Mouse (Mus musculus) urinary bladder, postnatal 4 days (tissue): Measurements from ENCODE around the gene Cd96.

Source experiments
- DNase-seq, 2 experiments: peaks; one replicate each; pipeline ENCODE4 v3.0.0; 2021 to 2022; ENCODE audit warnings: low spot score in 2 of 2

The Cd96 gene

DNA sequence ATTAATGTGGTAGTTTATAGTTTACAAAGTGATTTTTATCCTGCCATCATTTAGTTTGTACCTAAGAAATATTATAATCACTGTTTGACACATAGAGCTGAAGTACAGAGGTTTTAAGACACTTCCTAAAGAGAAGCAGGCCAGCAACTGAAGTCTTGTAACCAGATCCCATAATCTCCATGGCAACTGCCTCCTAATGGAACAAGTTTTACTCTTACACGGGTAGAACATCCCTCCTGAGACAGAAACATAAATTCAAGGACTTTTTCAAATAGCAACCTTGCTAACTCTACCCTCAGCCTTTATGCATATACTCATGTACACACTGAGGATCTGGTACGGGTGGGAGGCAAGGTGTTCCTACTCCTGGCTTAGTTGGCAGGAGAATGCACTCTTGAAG lies 83.8 kb downstream of the Cd96 start:
- no peak for DNase-seq

DNA sequence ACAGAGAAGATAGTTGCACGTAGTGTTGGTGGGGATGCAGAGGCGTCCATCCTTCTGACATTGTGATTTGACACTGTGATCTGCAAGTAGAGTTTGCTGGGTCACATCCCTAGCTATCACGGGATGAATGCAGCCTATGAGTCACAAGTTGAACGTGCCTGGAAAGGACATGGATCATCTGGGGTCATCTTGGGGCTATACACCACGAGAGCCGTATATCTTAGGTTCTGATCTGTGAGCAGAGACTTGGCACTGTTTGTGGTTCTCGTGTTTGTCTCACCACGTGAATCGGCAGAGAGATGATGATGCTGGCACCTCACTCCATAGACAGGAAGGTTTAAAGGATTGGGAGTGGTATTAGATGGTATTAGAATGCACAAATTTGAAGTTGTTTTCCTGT lies 86.2 kb downstream of the Cd96 start:
- no peak for DNase-seq

DNA sequence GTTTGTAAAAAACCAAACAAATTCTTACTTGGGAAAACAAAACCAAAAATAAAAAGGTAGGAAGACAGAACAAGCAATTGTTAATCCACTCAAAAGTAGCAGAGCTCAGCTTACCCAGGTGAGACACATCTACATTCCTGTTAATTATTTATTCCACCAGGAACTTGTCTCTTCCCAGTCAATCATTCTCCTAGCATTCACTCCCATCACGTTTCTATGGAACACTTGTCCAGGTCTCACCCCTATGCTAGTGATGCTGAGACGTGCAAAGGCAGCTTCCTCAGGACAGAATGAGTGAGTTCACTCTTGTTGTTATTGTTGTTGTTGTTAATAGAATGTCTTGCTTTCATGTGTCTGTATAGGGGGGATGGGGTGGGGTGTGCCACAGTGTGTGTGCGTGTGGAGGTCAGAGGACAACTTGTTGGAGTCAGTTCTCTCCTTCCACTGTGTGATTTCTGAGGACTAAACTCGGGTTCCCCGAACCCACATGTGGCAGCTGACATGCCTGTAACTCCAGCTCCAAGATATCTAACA lies 97.0 kb downstream of the Cd96 start:
- DNase-seq, result no peak

DNA sequence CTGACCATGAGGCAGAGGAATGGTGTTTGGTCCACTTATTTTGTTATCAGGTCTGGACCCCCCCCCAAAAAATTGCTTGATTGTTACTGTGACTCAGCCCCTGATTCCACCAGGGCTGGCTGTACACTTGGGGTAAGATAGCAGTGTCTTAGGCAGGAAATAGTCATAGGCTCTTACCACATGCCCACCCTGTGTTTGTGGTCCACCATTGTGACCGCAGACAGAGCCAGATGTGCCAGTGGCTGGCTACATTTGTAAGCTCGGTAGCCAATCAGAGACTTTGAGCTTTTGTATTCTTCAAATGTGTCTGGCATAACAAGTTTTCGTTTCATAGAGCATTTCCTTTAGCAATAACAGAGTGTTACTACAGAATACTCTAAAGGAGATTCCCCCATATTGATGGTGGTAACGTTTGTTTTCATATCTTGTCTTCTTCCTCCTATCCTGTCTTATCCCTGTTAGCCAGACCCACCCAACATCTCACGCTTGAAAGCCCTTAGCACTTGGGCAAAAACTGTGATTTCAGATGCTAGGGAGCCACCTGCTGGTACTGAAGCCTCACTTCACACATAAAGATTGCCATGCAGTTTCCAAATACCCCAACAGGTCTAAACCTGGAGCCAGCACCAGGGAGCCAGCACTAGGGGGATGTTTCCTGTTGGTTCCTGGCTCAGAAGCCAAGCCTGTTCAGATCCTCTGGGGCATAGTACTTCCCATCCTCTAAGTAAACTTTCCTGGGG lies 97.7 kb downstream of the Cd96 start:
- peak in 1 of 2 experiments; percentile 21 for DNase-seq

DNA sequence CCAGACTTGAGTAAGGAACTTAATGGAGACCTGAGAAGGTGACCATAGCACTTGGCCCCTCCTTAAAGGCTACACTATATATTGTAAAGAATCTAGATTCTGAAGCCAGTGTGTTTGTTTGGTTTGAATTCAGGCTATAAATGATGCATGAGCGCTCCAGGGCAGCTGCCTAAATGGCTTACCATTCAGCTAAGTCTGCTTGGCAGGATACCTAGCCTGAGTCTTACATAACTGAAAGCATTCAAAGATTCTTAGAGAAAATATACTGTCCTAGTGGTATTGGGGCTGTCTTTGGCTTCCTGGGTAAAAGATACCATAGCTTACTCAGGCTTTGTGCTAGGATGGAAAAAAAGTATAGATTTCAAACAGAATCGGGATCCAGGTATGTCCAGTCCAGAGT lies 98.7 kb downstream of the Cd96 start:
- no peak for DNase-seq

DNA sequence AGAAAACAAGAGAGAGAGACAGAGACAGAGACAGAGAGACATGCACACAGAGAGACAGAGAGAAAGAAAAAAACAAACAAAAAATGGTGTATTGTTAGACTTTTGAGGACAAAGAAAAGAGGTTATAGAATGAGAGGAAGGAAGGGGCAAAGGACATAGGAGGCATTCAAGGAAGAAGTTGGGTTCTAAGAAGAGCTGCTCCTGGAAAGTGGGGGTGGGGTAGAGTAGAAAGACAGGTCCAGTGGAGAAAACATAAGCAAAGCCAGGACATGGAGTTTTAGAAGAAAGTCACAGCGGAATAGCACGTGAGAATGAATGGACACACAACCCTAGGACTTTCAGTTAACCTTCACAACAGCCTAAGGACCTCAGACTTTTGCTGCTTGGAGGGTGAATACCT lies 99.7 kb downstream of the Cd96 start:
- no peak for DNase-seq

DNA sequence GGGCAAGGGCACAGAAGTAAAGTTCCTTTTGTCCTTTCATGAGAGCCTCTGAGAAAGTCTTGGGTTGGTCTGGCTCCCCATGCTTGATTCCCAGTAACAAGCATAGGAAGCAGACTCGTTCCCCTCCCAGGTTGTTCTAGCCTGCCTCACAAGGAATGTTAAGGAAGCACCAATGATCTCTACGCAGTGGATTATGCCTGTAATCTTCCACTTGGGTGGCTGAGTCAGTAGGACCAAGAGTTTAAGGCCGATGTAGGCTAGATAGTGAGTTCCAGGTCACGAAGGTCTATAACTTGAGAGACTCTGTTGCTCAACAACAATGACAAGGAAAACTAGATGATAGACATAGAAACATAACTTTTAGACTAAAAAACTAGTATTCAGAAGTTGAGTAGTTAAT lies 100.3 kb downstream of the Cd96 start:
- DNase-seq, result no peak

DNA sequence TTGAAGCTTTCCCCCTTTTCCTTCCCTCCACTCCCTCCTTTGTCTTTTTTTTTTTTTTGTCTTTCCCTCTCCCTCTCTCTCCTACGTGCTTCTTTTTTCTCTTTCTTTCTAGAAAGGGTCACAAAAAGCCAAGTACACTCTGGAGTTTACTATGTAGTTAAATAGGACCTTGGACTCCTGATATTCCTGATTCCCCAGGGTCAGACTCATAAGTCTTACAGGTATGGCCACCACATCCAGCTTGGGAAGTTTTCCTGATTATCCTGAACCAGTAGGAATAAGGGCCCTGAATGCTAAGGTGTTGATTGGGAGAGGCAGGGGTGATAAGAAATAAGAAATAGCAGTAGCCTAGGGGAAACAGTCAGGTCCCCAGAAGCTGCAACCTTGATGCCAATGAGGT lies 100.7 kb downstream of the Cd96 start:
- DNase-seq, result no peak

DNA sequence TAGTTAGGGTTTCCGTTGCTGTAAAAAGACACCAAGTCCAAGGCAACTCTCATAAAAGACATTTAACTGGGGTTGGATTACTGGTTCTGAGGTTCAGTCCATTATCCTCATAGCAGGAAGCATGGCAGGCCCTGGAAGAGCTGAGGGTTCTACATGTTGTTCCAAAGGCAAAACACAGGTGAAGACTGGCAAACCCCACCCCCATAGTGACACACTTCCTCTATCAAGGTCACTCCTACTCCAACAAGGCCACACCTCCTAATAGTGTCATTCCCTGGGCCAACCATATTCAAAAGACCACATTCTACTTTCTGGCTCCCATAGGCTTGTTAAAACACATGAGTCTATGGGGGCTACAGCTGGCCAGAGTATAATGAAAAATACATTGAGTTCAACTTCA lies 108.4 kb downstream of the Cd96 start:
- no peak for DNase-seq

DNA sequence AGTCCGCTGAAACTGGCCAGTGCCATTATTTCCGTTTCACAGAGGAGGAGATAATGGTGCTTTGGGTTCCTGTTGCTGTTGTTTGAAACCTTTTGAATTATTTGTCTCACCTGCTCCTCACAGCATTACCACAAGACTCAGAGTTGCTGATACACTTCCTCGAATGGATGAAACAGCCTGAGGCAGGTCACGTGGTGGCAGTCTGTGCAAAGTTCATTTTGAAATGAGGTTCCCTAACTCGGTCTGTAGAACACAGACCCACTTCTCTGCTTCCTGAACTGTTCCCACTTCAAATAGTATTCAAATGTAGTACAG lies 109.2 kb downstream of the Cd96 start:
- no peak for DNase-seq

DNA sequence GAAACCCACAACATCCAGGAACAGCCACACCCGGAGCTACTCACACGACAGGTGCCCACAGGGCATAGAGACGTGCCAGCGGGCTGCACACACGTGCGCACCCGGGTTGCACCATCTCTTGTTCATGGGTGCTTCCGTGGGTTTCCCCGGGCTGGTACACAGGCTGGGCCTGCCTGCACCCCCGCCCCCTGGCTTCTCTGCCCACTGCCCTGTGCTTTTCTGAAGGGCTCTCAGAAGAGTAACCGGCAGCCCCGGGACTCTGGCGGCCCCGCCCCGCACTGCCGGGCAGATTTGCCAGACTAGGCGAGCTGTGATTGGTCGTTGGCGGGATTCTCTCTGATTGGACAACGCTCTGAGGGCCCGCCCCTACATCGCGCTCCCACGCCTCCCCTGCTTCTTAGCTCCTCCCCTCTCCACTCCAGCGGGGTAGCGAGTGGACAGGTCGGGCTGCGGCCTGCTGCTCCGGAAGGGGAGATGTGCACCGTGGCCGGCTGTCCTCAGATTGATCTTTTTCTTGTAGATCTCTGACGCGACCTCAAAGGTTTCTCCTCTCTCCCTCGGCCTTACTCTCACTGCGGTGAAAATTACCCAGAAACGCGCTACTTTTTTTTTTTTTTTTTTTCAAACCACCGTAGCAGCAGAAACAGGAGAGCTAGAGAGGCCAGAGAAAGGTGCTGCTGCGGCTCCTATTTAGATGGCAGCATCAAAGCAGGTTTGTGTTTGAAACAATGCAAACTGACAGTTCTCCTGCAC lies 109.7 kb downstream of the Cd96 start, which contains the start of gene Plcxd2:
Gene Plcxd2, minus strand, starts transcription at position 66 of the 753 bp plus-strand sequence.
- DNase-seq, result peak; percentile 91 to 94

DNA sequence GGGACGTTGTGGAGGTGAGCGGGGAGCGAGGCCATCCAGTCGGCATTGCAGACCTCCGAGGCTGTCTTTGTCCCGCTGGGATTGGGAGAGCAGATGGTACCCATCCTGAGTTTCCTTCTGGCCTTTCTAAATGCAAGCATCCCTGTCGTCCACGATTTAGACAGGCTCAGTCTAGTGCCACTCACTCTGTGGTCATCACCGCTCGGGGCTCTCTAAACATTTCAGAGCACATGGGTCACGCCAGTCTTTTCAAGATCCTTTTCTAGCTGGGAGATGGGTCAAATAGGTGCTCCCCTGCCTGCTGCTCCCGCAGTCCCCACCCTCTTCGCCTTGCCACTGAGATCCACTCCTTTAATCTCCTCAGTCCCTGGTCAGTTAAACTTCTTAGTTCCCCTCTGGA lies 110.3 kb downstream of the Cd96 start:
- no peak for DNase-seq

DNA sequence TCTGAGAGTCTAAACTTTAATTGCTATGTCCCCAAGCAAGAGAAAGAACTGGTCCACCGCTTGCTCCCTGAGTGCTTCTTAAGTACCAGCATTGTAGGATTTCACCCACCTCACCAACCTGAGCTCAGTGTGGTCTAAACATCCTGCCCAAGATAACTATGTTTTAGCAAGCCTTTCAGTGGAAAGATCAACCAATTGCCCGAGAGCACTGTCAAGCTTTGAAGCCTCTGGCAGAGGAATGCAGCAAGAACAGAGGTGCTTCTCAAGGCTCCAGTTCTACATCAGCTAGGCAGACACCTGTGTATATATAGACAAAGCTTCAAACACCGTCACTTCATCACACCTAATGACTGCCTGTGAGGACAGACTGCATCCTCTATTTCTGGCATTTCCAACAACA lies 111.3 kb downstream of the Cd96 start:
- DNase-seq, result no peak

DNA sequence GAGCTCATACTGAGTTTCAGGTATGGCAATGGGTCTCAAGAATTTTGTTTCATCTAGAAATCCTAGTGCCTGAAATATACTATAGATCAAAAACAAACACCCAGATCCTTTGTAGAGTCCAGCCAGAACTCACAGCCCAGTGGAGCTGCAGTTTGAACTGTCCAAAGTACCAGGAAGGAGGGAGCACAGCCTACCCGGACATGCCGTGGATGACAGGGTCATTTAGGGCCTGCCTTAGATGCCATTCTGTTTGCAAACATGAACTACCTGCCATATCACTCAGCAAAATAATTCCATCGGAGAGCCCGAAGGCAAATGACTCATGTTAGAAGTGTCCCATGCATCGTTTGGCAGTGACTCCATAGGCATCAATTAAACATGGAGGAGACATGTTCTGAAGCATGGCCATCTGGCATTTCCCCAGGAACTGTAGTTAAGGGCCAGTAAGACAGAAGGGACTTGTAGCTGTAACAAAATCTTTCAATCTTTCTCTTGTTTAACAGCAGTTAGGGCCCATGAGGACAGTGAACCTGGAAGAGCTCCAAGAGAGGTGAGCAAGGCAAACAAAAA lies 111.9 kb downstream of the Cd96 start:
- no peak for DNase-seq

DNA sequence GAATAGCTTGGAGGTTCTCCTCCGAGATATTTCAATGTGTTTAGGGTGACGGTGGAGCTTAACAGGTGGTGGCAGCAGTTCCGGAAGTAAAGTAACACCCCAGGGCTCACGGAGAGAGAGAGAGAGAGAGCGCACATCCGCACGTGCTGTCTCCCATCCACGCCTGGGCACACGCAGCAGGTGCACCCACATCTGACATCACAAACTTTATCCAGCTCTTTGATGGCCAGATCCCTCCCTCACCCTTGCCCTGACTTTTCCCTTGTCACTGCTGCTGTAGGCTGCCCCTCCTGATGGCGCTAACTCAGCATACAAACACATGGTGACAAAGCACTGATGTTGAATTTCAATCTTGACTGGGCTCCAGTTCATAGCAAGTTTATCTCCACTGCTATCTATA lies 113.8 kb downstream of the Cd96 start:
- DNase-seq, result no peak

DNA sequence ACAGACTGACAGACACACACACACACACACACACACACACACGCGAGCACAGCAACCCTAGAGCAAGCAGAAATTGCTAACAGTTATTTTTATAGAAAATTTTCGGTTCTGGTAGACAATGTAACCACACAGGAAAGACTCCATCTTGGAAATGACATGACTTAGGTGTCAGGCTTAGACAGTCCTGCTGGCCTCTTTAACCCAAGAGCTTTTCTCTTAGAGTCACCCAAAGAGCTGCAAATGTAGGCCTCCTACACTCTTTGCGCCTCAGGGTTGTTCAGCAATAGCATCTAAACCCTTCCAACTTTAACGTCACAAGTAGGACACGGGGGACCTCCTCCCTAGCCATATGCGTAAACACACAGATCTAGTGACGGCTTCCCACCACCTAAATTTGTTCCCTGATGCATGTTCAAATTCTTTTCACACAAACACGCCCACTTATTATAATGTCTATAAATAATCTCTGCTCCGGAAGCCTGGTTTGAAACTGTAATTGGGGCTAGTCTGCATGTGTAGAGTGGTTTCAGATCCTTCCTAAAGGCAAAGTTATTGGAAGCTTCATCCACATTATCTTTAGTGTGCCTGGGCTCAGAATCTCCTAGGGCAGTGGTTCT lies 118.4 kb downstream of the Cd96 start:
- DNase-seq, result no peak

DNA sequence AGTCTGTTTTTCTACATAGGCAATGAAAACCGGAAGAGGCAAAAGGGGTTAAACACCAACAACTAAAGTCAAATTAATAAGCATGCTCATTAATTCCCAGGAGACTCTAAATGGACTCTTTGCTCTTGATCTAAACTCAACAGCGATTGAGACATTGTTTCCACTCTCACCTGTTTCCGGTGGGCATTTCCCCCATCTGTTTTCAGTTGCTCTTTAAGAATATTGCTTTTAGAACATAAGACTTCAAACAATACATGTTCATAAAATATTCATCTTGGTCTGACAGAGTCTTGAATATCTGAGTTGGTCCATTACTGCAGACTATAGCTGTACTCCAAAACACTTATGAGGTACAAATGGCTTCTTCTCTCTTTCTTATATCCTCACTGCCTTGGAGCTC lies 119.1 kb downstream of the Cd96 start:
- DNase-seq, result no peak

DNA sequence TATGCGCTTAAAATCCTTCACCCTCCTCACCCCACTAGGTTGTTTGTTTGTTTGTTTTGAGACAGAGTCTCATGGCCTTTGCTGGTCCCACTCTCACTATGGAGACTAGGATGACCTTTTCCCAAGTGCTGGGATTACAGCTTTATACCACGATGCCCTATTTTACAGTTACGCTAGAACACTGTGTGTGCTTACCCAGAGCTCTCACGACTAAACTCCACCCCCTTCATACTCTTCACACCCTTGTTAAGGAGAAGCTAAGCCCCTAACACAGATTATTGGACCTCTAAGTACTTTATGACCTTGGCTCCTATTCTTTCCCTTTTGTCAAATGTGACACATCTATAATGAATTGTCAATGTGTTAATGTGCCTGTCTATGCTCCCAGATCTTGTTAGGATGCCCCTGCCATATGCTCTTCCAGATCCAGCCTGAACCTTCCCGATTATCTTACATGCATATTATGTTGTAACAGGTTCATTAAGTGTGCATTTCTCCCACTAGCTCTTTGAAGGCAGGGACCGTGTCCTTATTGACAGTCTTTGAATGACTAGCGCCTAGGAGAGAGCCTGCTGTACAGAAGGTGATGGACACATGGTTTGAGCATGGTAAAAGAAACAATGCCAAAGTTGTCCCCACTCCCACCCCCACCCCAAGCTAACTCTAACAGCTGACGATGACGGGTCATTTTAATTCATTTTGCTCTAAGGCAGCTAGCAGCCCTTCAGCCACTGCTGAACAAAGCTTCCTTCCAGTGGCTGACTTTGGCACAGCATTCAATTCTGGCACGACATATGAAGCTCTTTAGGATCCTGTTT lies 120.5 kb downstream of the Cd96 start:
- DNase-seq, result no peak

DNA sequence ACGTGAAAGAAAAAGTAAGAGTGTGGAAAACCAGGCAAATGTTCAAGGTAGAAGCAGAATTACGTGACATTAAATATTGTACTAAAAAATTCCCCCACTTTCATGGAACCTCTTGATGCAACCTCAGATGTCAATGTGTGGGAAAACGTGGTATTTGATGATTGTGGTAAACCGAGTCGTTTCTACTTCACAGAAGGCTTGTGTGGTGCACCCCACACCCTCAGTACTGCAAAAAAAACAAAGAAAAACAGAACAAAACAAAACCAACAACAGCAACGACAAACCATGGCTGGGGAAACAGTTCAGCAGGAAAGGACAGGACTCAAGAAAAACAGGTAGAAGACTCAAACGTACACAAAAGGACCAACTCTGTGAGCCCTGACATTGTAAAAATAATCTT lies 121.8 kb downstream of the Cd96 start:
- DNase-seq, result no peak

DNA sequence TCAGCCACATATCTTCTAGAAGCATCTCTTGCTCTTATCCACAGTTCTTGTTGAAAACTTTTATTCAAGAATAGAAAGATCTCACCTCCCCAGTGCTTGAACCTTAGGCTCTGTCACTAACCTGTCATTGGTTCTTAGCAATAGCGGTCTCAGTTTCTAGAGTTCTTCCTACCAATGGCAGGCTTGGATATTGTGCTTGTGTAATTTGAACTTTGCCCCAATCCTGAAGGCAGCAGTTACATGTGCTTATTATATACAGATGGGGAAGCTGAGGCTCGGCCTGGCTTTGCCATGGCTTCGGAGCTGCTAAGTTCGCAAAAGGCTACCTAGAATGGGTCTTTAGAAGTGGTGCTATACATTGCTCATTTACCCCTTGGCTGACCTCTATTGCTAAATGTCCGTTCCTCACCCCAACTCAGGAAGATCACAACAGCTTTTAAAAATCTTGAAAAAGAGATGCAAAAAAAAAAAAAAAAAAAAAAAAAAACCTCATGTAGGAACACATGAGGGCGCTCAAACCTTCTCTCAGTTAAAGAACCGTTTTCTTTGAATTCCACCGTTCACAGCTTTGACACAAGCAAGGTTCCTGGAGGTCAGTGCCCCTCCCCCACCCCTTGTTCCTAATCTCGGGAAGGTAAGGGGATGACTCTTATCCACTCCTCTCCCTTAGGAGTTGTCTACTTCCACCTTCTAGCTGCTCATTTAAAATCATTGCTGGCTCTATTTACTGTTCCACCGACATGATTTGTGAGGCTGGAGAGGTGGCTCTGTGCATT lies 129.0 kb downstream of the Cd96 start:
- no peak for DNase-seq

DNA sequence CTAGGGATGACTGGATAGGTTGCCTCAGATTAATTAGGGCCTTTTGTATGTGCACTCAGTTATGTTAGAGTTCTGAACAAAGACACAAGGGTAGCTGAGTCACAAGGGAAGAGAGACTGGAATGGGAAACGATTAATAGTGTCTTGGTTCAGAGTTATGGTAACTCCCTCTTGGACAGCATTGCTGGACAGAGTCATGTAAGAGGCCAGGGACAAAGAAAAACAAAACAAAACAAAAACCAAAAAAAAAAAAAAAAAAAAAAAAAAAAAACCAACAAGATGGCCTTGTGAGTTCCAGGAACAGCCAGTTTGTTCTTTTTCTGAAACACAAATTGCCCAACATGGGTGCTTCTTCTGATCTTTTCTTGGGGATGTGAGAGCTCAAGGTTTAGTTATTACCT lies 133.8 kb downstream of the Cd96 start:
- no peak for DNase-seq
